Mouse (Mus musculus) brain, embryonic 18.5 days (tissue): ENCODE measurements around the gene Mylk.

Experiments
- DNase-seq: peaks from one replicate; pipeline ENCODE4 v3.0.0-alpha.2; 2012; ENCODE audit warnings: low read depth, low spot score

Gene Mylk

DNA sequence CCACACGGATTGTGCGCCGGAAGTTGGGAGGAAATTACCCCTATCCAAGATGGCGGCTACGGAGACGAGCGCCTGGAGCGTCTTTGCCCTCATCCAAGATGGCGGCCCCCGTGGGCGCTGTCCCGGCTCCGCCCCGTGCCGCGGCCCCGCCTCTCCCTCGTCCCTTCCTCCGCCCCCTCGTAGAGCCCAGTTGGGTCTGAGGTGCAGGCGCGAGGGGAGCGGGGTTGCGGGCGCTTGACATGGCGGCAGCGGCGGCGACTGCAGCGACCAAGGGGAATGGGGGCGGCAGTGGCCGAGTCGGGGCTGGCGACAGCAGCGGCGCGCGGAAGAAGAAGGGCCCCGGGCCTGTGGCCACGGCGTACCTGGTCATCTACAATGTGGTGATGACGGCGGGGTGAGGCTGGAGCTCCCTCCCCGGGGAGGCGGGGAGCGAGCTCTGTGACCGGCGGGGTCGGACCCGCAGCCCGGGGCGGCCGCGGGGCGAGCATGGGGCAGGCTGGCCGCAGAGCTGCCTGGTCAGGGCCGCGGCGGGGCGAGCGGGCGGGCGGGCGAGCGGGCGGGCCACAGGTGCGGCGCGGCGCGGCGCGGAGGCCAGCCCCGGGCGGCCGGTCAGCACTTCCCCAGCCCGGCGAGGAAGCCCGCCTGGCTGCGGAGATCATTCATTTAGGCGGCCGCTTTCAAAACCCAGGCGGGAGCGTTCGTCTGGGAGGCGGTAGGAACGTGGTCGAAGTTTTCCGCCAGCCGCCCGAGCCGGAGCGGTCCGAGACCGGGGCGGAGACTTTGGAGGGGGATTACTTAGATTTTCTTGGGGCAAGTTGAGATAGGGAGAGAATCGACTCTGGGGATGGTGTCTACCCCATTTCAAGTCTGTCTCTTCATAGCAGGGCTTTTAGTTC is 277.5 kb downstream of the Mylk start, which contains the start of gene Hacd2:
Hacd2 (plus strand) TSS at position 187 of the 896 bp plus-strand sequence.
- peak; percentile 88 for DNase-seq

DNA sequence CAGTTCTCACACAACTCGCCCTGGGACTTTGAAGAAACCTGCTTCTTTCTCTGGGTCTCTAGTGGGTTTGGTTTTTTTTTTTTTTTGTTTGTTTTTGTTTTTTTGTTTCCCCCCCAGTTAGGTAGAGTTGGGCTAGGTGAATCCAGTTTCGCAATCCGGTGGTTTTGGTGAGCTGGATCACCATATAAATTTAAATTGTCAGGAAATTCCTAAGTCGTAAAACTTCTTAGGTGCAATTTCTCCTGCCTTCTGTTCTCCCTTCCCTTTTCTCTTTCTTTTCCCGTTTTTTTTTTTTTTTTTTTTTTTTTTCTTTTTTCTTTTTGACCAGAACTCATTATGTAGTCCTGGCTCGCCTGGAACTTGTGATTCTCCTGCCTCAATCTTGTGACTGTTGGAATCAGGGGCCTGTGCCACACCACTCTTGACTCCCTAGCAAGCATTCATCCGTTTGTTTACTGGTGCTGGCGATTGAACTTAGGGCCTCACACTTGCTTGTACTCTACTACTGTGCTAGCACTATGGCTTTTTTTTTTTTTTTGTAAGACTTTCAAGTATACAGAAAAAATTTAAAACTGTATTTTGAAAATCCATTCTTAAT is 278.2 kb downstream of the Mylk start:
- DNase-seq, result no peak

DNA sequence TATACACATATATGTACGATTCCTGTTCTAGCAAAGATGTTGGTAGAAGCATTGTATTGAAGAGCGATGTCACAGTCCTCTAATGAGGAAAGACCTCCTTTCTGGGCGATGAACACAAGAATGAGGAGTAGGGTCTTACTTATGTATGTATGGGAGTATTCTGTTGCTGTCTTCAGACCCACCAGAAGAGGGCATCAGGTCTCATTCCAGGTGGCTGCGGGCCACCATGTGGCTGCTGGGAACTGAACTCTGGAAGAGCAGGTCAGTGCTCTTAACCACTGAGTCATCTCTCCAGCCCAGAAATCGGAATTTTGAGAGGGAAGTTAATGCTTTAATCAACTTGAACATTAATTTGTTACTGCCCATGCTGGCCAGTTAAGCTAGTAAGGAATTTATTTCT is 279.3 kb downstream of the Mylk start:
- no peak for DNase-seq

DNA sequence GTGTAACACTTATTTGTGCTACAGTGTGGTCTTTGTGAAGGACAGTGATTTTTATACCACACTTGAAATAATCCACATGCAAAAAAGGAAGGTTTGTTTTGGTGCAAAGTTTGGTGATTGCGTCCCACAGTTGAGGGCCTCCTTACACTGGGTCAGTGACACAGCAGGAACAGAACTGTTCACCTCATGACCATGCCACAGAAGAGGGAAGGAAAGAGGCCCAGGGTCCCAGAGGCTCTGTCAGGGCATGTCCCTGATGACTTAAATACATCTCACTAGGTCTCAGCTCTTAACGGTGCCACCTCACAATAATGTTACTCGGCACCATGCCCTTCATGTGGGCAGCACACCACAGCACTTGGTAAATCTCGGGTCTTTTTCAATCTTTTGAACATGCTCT is 280.3 kb downstream of the Mylk start:
- DNase-seq, result no peak

- DNase-seq, result no peak
Observed at GRCm38 (mm10) chr16:35033241-35033640, 288.2 kb downstream of the Mylk start.

DNA sequence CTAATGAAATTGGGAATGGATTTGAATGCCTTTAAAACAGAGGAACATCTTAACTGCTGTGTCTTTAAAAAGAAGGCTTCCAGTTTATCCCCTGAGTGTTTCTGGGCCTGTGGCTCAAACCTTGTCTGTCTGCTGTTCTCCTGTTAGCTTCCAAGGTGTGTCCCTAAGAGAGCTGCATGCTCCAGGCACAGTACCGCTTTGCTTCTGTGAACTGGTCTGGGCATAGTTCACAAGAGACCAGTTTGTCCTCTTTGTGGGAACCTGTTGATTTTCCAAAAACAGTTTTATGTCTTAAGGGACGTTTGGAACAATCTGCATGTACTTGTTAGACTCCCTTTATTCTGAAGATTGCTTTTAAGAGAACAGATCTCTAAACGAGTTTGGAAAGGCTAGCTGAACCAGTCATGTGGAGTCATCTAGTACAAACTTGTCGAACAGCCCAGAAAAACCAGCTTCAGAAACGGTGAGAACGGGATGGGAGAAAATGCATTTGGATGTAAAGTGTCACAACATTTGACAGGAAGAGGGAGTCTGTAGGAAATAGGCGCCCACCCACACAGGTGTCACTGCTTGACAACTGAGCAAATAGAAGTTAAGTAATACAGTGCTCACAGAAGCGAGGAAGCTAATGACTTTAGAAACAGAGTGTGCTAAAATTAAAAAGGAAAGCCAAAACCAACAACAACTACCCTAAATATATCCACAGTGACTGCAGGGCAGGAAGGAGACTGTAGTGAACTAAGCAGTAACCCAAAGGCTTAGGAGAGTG is 289.0 kb downstream of the Mylk start:
- no peak for DNase-seq

DNA sequence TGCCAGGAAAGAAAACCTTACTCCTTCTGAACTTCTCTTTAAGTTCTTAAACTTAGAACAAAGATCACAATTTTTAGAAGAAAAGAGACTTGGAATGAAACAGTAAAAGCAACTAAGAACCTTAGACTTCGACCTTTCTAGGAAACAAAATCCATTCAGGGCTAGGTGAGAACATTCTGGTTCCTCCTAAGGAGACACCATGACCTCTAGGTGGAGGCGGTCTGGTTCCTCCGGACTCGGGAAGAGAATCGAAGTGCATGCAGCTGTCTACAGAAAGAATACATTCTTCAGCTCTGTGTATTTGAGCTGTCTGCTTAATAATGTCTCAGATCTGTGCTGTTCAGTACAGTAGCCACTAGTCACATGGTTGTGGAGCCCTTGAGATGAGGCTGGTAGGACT is 290.0 kb downstream of the Mylk start:
- DNase-seq, result no peak

DNA sequence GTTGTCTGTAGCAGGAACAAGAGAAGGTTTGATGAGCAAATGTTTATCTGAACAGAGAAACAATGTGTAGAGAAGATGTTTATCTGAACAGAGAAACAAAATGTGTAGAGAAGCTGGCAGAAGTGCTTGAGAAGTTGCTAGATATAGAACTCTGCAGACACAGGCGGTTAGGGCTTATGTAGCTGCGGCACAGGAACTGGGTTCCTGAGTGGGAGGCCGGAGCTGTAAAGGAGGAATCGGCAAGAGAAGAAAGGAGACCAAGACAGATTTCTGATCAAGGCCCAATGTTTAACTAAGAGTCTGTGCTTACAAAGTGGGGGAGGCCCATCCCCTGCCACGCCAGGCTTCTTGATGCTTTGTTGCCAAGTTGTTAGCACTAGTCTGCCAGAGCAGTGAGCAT is 291.7 kb downstream of the Mylk start:
- DNase-seq, result no peak

DNA sequence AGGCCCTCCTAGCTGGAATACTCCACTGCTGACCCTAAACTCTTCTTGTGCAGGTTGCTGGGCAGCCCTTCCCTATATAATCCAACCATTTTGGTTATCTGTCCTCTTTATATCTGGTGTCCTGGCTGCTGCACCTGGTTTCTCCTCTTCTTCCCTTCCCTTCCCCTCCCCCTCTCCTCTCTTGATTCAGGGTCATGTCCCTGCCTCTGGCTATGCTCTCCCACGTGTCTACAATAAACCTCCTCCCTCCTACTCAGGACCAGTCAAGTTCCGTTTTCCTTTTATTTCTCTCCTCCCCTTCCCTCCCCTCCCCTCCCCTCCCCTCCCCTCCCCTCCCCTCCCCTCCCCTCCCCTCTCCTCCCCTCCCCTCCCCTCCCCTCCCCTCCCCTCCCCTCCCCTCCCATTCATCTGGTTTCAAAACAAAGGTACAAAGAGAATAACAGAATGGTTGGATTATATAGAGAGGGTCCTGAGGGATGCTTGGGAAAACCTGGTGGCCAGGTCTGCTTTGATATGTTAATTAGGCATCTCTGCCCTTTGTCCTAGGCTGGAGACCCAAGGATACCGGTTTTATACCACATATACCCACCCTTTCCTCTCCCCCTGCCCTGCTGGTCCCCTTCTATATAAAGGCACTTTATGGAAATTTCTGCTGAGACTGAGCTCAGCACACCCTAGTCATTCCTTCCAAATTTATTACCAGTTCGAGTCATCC is 293.5 kb downstream of the Mylk start:
- no peak for DNase-seq

DNA sequence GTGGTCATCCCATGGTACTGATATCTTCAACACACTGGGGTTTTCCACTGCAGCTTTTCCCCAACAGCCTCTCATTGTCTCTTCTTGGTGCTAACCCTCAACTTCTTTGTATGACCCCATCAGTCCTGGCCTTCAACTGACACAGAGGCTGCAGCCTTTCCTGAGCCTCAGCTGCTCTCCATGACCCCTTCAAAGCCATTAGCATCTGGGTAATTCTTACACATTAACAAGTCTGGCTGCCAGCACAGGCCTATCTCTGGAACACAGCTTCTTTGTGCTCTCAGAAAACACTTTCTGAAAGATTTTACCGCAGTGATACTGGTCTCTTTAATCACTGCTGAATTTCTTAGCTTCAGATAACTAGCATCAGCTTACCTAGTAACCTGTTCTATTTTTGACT is 295.1 kb downstream of the Mylk start:
- DNase-seq, result no peak

- no peak for DNase-seq
Observed at GRCm38 (mm10) chr16:35041001-35041400, 296.0 kb downstream of the Mylk start.

- no peak for DNase-seq
Observed at GRCm38 (mm10) chr16:35046081-35046775, 301.2 kb downstream of the Mylk start.

- DNase-seq, result no peak
Observed at GRCm38 (mm10) chr16:35047272-35047969, 302.4 kb downstream of the Mylk start.

GRCm38 (mm10) chr16:35051066-35051465 is 306.1 kb downstream of the Mylk start:
- no peak for DNase-seq
